Mouse (Mus musculus) heart, embryonic 12.5 days (tissue): ENCODE results near the gene Homer1. TPM values are rescaled to one million over a fixed set of nuclear protein-coding genes. Genes with fewer than 3 reads are reported as not detected.

Source experiments
- ATAC-seq: fragments of 200-750 bp; cut with Nextera tagmentation; 2 replicates; pipeline ENCODE4 v1.8.0; 2017; ENCODE audit warnings: moderate TSS enrichment, moderate library complexity; ENCODE audit not compliant: insufficient number of reproducible peaks, low FRiP score
- H3K27ac ChIP-seq: fragments of 300-500 bp; sonication (generic); 2 replicates; pipeline ENCODE4 v1.5.1; 2016; ENCODE audit warnings: mild to moderate bottlenecking, moderate library complexity; ENCODE audit not compliant: poor library complexity, severe bottlenecking
- H3K27me3 ChIP-seq: fragments of 300-500 bp; sonication (generic); replicated peaks from 2 replicates; pipeline ENCODE4 v1.6.1; 2016; ENCODE audit warnings: mild to moderate bottlenecking, moderate library complexity
- H3K36me3 ChIP-seq: fragments of 300-500 bp; sonication (generic); 2 replicates; pipeline ENCODE4 v1.6.1; 2016; ENCODE audit warnings: mild to moderate bottlenecking, moderate library complexity
- H3K4me1 ChIP-seq: fragments of 300-500 bp; sonication (generic); replicated peaks from 2 replicates; pipeline ENCODE4 v1.6.1; 2016; ENCODE audit warnings: mild to moderate bottlenecking
- H3K4me2 ChIP-seq: fragments of 300-500 bp; sonication (generic); 2 replicates; pipeline ENCODE4 v1.6.1; 2016; ENCODE audit warnings: mild to moderate bottlenecking, moderate library complexity
- H3K4me3 ChIP-seq: fragments of 300-500 bp; sonication (generic); 2 replicates; pipeline ENCODE4 v1.5.1; 2016; ENCODE audit warnings: mild to moderate bottlenecking
- H3K9ac ChIP-seq: fragments of 300-500 bp; sonication (generic); 2 replicates; pipeline ENCODE4 v1.6.1; 2016; ENCODE audit warnings: mild to moderate bottlenecking, moderate library complexity
- H3K9me3 ChIP-seq: fragments of 300-500 bp; sonication (generic); replicated peaks from 2 replicates; pipeline ENCODE4 v1.6.1; 2016; ENCODE audit warnings: mild to moderate bottlenecking, moderate library complexity
- WGBS: fragments of 180-500 bp; shearing (Covaris S2); methylation state at CpG from one replicate; pipeline ENCODE4 v1.1.7; 2016; 5-methylcytosine and 5-hydroxymethylcytosine counted together
- polyA plus RNA-seq: library from polyadenylated mRNA; unstranded; fragments of >200 nt; fragmentation: Nextera tagmentation; extraction: Ambion mirVana; gene quantifications from 2 replicates; pipeline ENCODE4 v1.2.1, GENCODE M21; 2016

Homer1 gene
- polyA plus RNA-seq, result 23.5 and 27.7 TPM in 2 replicates

DNA sequence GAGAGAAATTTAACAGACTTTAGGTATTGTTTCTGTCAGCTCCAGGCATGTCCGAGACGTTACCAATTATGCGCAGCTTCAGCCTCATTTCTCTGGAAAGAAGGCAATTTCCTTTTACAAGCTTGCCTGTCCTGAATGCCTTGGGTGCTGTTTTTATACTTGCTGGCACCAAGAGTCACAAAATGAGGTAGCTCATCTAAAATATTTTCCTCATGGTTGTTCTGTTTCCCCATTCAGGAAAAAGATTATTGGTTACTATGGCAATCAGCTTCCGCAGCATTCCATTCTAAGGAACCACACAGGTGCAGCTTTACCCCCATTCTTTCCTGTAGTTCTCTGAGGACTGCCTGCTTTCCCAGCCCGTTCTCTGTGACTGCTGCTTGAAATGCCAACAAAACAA lies at the start of gene Homer1:
TSS of gene Homer1 (plus strand) at position 320 of the 400 bp plus-strand sequence.
- Histone ChIP-seq H3K4me2 (no peak within 1 kb of the TSS), H3K27ac (no peak within 1 kb of the TSS)
- 89% methylated on average over 5 of the region's 5 CpGs for WGBS

DNA sequence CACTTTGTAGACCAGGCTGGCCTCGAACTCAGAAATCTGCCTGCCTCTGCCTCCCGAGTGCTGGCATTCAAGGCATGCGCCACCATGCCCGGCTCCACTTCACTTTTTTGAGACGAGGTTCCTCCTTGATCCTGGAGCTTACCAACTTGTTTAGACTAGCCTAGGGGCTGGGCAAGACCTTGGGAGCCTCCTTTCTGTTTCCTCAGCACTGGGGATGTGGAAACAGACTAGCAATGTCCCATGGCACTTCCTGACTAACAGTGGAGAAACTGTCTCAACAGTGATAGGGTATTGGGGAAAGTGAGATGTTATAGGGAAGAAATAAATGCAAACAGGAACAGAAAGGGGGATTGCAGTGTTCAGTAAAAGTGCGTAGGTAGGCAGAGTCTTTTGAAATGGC lies 47.7 kb upstream of the Homer1 start:
- H3K27ac ChIP-seq, result no peak overlapping the region
- H3K4me1 ChIP-seq, result no peaks in the 10 kb centered on the region
- H3K27me3 ChIP-seq, result no peaks in the 10 kb centered on the region
- H3K4me2 ChIP-seq, result no peak overlapping the region
- no peak for ATAC-seq
- H3K36me3 ChIP-seq, result no peaks in the 10 kb centered on the region
- H3K4me3 ChIP-seq, result no peak overlapping the region
- H3K9me3 ChIP-seq, result no peaks in the 10 kb centered on the region
- no peak overlapping the region for H3K9ac ChIP-seq
- 81% methylated on average over 6 of the region's 6 CpGs for WGBS

More for the DNA sequence above, at the start of gene Homer1:
- H3K9me3 ChIP-seq, result no peaks in the 10 kb centered on the region
- H3K9ac ChIP-seq, result no peak within 1 kb of the TSS
- H3K36me3 ChIP-seq, result no peaks in the 10 kb centered on the region
- H3K4me3 ChIP-seq, result no peak within 1 kb of the TSS
- H3K4me1 ChIP-seq, result no peaks in the 10 kb centered on the region
- no peak for ATAC-seq
- no peaks in the 10 kb centered on the region for H3K27me3 ChIP-seq

DNA sequence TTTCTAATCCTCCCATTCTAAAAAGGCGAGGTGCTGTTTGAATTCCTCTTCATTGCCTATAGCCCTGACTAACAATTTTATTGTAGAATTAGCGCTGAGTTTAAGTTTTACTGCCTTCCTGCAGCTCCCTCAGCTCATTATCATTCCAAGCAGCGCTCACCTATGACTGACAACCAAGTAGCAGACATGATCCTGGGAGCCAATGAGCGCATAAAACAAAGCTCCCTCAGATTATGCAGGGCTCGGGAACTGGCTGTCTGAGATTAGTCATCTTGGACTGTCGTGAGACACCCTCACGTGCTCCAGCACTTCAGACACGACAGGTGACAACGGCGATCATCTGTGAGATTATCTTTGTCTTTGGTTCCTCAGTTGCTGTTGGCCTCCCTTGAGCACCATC lies 47.3 kb upstream of the Homer1 start:
- Histone ChIP-seq H3K4me3 (no peak overlapping the region), H3K9ac (no peak overlapping the region), H3K4me1 (no peaks in the 10 kb centered on the region), H3K4me2 (no peak overlapping the region), H3K27ac (no peak overlapping the region), H3K36me3 (no peaks in the 10 kb centered on the region), H3K27me3 (no peaks in the 10 kb centered on the region), H3K9me3 (no peaks in the 10 kb centered on the region)
- no peak for ATAC-seq
- WGBS, result 82% methylated on average over 10 of the region's 10 CpGs

DNA sequence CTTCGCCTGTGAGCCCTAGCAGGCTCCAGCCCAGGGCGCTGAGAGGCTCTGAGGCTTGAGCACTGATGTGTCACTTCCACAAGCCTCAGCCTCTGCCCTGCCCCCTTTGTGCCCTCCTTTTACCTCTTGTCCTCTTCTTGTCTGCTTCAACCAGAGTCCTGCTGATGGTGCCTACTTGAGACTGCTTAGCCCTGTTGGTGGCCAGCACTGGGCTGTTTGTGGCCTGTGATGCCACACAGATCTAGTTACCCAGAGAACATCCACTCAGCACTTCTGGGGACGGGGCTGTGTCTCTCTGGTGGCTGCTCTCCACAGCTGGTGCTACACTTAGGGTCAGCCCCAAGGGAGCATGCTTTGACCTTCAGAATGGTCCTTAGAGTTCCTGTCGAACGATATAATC lies 46.5 kb upstream of the Homer1 start:
- no peak overlapping the region for H3K4me2 ChIP-seq
- H3K4me3 ChIP-seq, result no peak overlapping the region
- no peak for ATAC-seq
- no peak overlapping the region for H3K27ac ChIP-seq
- no peaks in the 10 kb centered on the region for H3K9me3 ChIP-seq
- no peaks in the 10 kb centered on the region for H3K27me3 ChIP-seq
- no peaks in the 10 kb centered on the region for H3K36me3 ChIP-seq
- 69% methylated on average over 5 of the region's 5 CpGs for WGBS
- no peaks in the 10 kb centered on the region for H3K4me1 ChIP-seq
- H3K9ac ChIP-seq, result no peak overlapping the region

GRCm38 (mm10) chr13:93267151-93267550 lies 32.3 kb upstream of the Homer1 start:
- Histone ChIP-seq H3K9me3 (no peaks in the 10 kb centered on the region), H3K36me3 (no peaks in the 10 kb centered on the region), H3K27me3 (no peaks in the 10 kb centered on the region), H3K27ac (no peak overlapping the region), H3K4me1 (peaks cover 14% of the 10 kb centered on the region), H3K4me3 (no peak overlapping the region), H3K4me2 (no peak overlapping the region), H3K9ac (no peak overlapping the region)
- WGBS, result 90% methylated on average over 2 of the region's 2 CpGs
- ATAC-seq, result no peak

DNA sequence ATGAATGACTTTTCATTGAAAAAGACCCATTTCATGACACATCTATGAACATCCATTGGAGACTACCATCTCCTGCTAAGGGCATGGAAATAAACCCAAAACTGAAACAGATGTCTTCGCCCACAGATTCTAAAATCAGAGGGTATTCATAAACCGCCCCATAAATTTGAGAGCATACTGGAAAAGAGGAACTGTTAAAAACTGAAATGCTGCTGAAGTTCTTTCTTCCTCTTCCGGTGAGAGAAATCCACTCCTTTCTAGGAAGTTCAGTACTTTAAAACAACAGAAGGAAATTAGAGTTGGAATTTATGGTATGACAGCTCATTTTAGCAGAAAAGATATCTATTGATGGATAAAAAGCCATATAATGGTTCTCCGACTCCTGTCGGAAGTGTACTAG lies 1.1 kb downstream of the Homer1 start:
- H3K36me3 ChIP-seq, result no peaks in the 10 kb centered on the region
- H3K4me2 ChIP-seq, result no peak overlapping the region
- H3K9ac ChIP-seq, result no peak overlapping the region
- ATAC-seq, result no peak
- no peaks in the 10 kb centered on the region for H3K27me3 ChIP-seq
- H3K4me3 ChIP-seq, result no peak overlapping the region
- no peaks in the 10 kb centered on the region for H3K9me3 ChIP-seq
- H3K4me1 ChIP-seq, result no peaks in the 10 kb centered on the region
- WGBS, result 83% methylated on average over 5 of the region's 5 CpGs
- H3K27ac ChIP-seq, result no peak overlapping the region

- WGBS, result 67% methylated on average over 2 of the region's 2 CpGs
Measured at GRCm38 (mm10) chr13:93301060-93301459, 1.6 kb downstream of the Homer1 start.

DNA sequence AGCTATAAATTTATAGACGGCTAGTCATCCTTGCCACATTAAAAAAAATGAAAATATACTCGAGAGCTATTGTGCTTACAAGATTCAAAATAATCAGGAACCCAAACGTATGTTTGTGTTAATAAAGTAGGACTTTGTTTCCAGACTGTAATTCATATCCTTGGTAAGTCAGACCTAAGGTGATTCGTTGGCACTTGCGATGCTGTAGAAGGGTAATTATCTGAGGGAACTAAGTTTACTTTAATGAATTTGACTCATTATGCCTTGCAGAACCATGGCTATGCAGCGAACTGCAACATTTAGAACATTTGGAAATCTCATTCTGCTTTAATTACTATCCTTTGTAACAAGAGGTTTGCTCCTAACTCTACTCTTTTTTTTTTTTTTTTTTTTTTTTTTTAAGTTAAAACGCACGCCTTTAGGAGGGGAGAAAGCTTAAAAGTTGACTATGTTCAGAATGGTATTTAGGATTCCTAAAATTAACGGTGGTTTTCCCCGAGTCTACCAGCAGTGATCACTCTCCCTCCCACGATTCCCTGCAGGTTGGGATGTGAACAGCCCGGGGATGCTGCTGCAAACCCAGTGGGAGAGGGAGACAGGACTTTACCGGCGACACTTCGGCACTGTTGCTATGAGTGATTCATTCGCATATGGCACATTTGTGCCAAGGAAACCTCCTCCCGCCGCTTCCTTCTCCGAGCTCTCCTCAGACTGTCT lies 3.6 kb downstream of the Homer1 start:
- ATAC-seq, result peak; percentile 30
- peak overlapping the region; percentile 95 for H3K9ac ChIP-seq
- 14% methylated on average over 19 of the region's 19 CpGs for WGBS
- H3K4me3 ChIP-seq, result peak overlapping the region; percentile 94
- peaks cover 3% of the 10 kb centered on the region; the same call in 1 of the 2 replicates for H3K4me1 ChIP-seq
- H3K27me3 ChIP-seq, result no peaks in the 10 kb centered on the region
- H3K27ac ChIP-seq, result peak overlapping the region; percentile 99
- H3K36me3 ChIP-seq, result no peaks in the 10 kb centered on the region
- peak overlapping the region; percentile 67 for H3K4me2 ChIP-seq
- no peaks in the 10 kb centered on the region for H3K9me3 ChIP-seq

More at GRCm38 (mm10) chr13:93301060-93301459, 1.6 kb downstream of the Homer1 start:
- Histone ChIP-seq H3K27ac (no peak overlapping the region), H3K9me3 (no peaks in the 10 kb centered on the region), H3K9ac (no peak overlapping the region), H3K36me3 (no peaks in the 10 kb centered on the region), H3K4me2 (no peak overlapping the region), H3K4me1 (no peaks in the 10 kb centered on the region), H3K27me3 (no peaks in the 10 kb centered on the region), H3K4me3 (no peak overlapping the region)
- ATAC-seq, result no peak

DNA sequence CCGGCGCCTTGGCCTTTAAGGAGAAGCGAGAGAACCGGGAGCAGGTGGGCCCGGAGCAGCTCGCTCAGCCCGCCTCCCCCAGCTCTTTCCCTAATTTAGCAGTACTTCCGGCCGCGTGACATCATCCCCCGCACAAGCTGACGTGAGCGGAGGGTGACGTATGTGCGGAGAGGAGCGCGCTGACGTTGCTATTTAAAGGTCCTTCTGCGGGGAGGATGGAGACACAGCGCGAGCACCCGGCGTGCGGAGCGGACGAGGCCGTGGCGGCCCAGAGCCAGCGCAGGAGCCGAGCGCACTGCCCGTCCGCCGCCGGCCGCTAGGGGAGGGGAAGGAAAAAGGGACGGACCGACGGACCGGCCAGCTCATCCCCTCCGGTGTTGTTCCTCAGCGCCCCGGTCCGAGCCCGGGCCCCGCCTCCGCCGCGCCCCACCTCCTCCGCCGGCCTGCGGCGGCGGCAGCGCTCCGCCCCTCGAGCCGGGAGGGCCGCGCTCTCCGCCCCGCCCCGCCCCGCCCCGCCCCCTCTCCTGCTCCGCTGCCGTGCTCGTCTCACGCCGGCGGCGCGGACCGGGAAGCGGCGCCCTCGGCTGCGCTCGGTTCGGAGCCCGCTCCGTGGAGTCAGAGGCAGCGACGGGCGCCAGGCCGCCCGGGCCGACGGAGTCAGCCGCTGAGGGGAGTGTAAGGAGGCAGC lies 4.3 kb downstream of the Homer1 start:
- Histone ChIP-seq H3K4me2 (peak overlapping the region; percentile 67), H3K4me3 (peak overlapping the region; percentile 94), H3K27me3 (no peaks in the 10 kb centered on the region), H3K27ac (peak overlapping the region; percentile 99), H3K9ac (peak overlapping the region; percentile 95), H3K4me1 (peaks cover 9% of the 10 kb centered on the region), H3K36me3 (no peaks in the 10 kb centered on the region), H3K9me3 (no peaks in the 10 kb centered on the region)
- peak; percentile 96 for ATAC-seq
- under 1% methylated on average over 69 of the region's 90 CpGs for WGBS

DNA sequence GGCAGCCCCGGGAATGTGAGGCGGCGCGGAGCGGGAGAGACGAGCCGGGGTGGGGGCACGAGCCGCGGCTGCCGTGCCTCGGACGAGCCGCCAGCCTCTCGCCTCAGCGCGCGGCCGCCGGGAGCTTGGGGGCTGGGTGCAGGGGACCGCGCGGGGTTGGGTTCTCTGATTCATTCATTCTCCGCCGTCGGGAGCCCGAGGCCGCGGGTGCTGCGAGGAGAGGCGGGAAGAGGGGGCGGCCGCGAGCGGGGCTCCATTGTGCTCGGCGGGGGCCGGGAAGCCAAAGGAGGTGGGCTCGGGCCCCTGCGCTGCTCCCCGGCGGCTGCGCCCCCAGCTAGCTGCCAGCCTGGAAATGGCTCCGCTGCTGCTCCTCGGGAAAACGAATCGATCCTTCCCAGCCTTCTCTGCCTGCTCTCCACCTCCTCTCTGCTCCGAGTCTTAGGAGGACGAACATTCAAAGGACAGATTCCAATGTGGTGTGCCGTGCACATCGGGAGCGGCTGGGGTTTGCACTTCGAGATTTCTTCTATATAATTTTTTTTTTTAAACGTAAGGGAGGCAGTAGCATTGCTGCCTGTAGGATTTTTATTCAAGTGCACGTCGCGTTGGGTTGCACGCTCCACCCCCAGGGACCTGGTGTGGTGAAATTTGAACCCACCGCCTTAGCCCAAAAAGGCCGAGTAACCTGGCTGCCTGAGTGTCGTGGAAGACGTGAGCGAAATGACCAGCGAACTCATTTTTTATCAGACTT lies 5.0 kb downstream of the Homer1 start:
- Histone ChIP-seq H3K9me3 (no peaks in the 10 kb centered on the region), H3K4me1 (peaks cover 13% of the 10 kb centered on the region), H3K4me3 (peak overlapping the region; percentile 94), H3K9ac (peak overlapping the region; percentile 95), H3K36me3 (no peaks in the 10 kb centered on the region), H3K27me3 (no peaks in the 10 kb centered on the region), H3K27ac (peak overlapping the region; percentile 99), H3K4me2 (peak overlapping the region; percentile 67)
- under 1% methylated on average over 61 of the region's 64 CpGs for WGBS
- ATAC-seq, result peak; percentile 54

DNA sequence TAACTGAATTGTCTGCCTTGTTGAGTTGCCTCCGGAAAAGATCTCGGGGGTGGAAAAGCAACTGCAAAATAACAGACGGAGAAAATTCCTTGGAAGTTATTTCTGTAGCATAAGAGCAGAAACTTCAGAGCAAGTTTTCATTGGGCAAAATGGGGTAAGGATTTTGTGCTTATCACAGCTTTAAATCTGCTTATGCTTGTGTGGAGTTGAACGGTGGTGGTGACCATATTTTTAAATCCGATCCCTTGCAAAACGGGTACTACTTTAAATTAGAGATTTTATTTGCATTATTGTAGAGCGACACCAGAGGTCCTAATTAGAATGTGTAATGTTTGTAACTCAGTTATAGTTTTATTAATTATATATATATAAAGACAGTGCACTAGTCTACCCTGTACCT lies 5.7 kb downstream of the Homer1 start:
- Histone ChIP-seq H3K36me3 (no peaks in the 10 kb centered on the region), H3K9ac (peak overlapping the region; percentile 95), H3K4me1 (peaks cover 13% of the 10 kb centered on the region), H3K4me3 (peak overlapping the region; percentile 94), H3K9me3 (no peaks in the 10 kb centered on the region), H3K27ac (peak overlapping the region; percentile 99), H3K27me3 (no peaks in the 10 kb centered on the region), H3K4me2 (peak overlapping the region; percentile 67)
- 7% methylated on average over 7 of the region's 7 CpGs for WGBS
- ATAC-seq, result no peak
